Mouse (Mus musculus) heart, embryonic 14.5 days (tissue): ENCODE results near the gene Kcns1. TPM values are rescaled to one million over a fixed set of nuclear protein-coding genes. Genes with fewer than 3 reads are reported as not detected.

ENCODE experiments used
- ATAC-seq: fragments of 200-750 bp; cut with Nextera tagmentation; 2 replicates; pipeline ENCODE4 v1.8.0; 2017; ENCODE audit warnings: low read depth, moderate TSS enrichment; ENCODE audit not compliant: insufficient number of reproducible peaks, insufficient read depth, low FRiP score
- H3K27ac ChIP-seq, 2 experiments: fragments of 200-500 bp in 1 of 2; fragments of 300-500 bp in 1 of 2; sonication (generic) in 1 of 2; replicated peaks in 1 of 2; 2 replicates each; pipeline ENCODE4 v1.5.1; 2012 to 2014; ENCODE audit warnings: low read depth in 2 of 2, low read length in 2 of 2, control low read depth in 1 of 2, mild to moderate bottlenecking in 1 of 2, mixed read lengths in 1 of 2; ENCODE audit not compliant: control insufficient read depth in 1 of 2, insufficient read depth in 1 of 2
- H3K27me3 ChIP-seq: fragments of 300-500 bp; sonication (generic); 2 replicates; pipeline ENCODE4 v1.6.1; 2014; ENCODE audit warnings: mild to moderate bottlenecking, low read length, control low read depth; ENCODE audit not compliant: control insufficient read depth, insufficient read depth
- H3K36me3 ChIP-seq: fragments of 300-500 bp; sonication (generic); 2 replicates; pipeline ENCODE4 v1.6.1; 2014; ENCODE audit warnings: mild to moderate bottlenecking, control low read depth, low read length, mixed read lengths; ENCODE audit not compliant: control insufficient read depth, insufficient read depth
- H3K4me1 ChIP-seq, 2 experiments: fragments of 200-500 bp in 1 of 2; fragments of 300-500 bp in 1 of 2; sonication (generic) in 1 of 2; 2 replicates each; pipeline ENCODE4 v1.6.1; 2012 to 2014; ENCODE audit warnings: low read length in 2 of 2, control low read depth in 1 of 2, mixed read lengths in 1 of 2; ENCODE audit not compliant: control insufficient read depth in 2 of 2, insufficient read depth in 2 of 2
- H3K4me2 ChIP-seq: fragments of 300-500 bp; sonication (generic); 2 replicates; pipeline ENCODE4 v1.6.1; 2014; ENCODE audit warnings: mild to moderate bottlenecking, low read length
- H3K4me3 ChIP-seq, 2 experiments: fragments of 200-500 bp in 1 of 2; fragments of 300-500 bp in 1 of 2; sonication (generic) in 1 of 2; 2 replicates each; pipeline ENCODE4 v1.5.1; 2012 to 2014; ENCODE audit warnings: low read length in 2 of 2, mild to moderate bottlenecking in 2 of 2, control low read depth in 1 of 2, low read depth in 1 of 2, moderate library complexity in 1 of 2; ENCODE audit not compliant: control insufficient read depth in 1 of 2, insufficient read depth in 1 of 2
- H3K9ac ChIP-seq: fragments of 300-500 bp; sonication (generic); 2 replicates; pipeline ENCODE4 v1.6.1; 2014; ENCODE audit warnings: mild to moderate bottlenecking, low read length
- H3K9me3 ChIP-seq: fragments of 300-500 bp; sonication (generic); 2 replicates; pipeline ENCODE4 v1.6.1; 2016; ENCODE audit warnings: low read length, control low read depth; ENCODE audit not compliant: control insufficient read depth
- WGBS: fragments of 180-500 bp; shearing (Covaris S2); extraction: QIAGEN DNeasy Blood & Tissue Kit; methylation state at CpG from one replicate; pipeline ENCODE4 v1.1.7; 2014; 5-methylcytosine and 5-hydroxymethylcytosine counted together
- polyA plus RNA-seq: library from polyadenylated mRNA; unstranded; fragments of >200 nt; fragmentation: Nextera tagmentation; extraction: Ambion mirVana; gene quantifications from 2 replicates; pipeline ENCODE4 v1.2.1, GENCODE M21; 2014

Gene Kcns1
- polyA plus RNA-seq, 1 experiment from 2014 or later, result 0.28 TPM

- Histone ChIP-seq H3K36me3 (peaks cover 45% of the 10 kb centered on the region), H3K4me1 (peaks cover 12 to 13% of the 10 kb centered on the region in 2 experiments), H3K4me2 (no peak overlapping the region), H3K4me3 (no peak overlapping the region), H3K9me3 (no peaks in the 10 kb centered on the region), H3K27me3 (no peaks in the 10 kb centered on the region), H3K9ac (no peak overlapping the region), H3K27ac (no peak overlapping the region)
- WGBS, result 89% methylated on average over 10 of the region's 10 CpGs
- ATAC-seq, result no peak
Measured at GRCm38 (mm10) chr2:164154007-164154406, 16.9 kb downstream of the Kcns1 start.

- Histone ChIP-seq H3K4me2 (no peak overlapping the region), H3K4me1 (peaks cover 12 to 13% of the 10 kb centered on the region in 2 experiments), H3K36me3 (peaks cover 45% of the 10 kb centered on the region), H3K27me3 (no peaks in the 10 kb centered on the region), H3K27ac (no peak overlapping the region), H3K9me3 (no peaks in the 10 kb centered on the region), H3K4me3 (no peak overlapping the region), H3K9ac (no peak overlapping the region)
- ATAC-seq, result no peak
- 85% methylated on average over 11 of the region's 11 CpGs for WGBS
Measured at GRCm38 (mm10) chr2:164152341-164152740, 18.6 kb downstream of the Kcns1 start.

- H3K27me3 ChIP-seq, result no peaks in the 10 kb centered on the region
- H3K36me3 ChIP-seq, result peaks cover 36% of the 10 kb centered on the region
- H3K9ac ChIP-seq, result no peak overlapping the region; the same call in 1 of the 2 replicates
- 0 out of 2 replicates have a peak, but pooled peaks have one; percentile 48 for ATAC-seq
- peaks cover 12 to 13% of the 10 kb centered on the region in 2 experiments for H3K4me1 ChIP-seq
- H3K4me2 ChIP-seq, result no peak overlapping the region
- peak overlapping the region; percentile 29 to 63 for H3K27ac ChIP-seq
- H3K4me3 ChIP-seq, result no peak overlapping the region
- WGBS, result 34% methylated on average over 14 of the region's 14 CpGs
- H3K9me3 ChIP-seq, result no peaks in the 10 kb centered on the region
Measured at GRCm38 (mm10) chr2:164150086-164150760, 20.7 kb downstream of the Kcns1 start.

GRCm38 (mm10) chr2:164146556-164146955 is 24.4 kb downstream of the Kcns1 start:
- Histone ChIP-seq H3K9me3 (no peaks in the 10 kb centered on the region), H3K4me3 (no peak overlapping the region), H3K27ac (no peak overlapping the region), H3K27me3 (no peaks in the 10 kb centered on the region), H3K36me3 (peaks cover 3% of the 10 kb centered on the region), H3K9ac (no peak overlapping the region), H3K4me1 (peaks cover 22 to 38% of the 10 kb centered on the region in 2 experiments), H3K4me2 (no peak overlapping the region)
- no peak for ATAC-seq
- 91% methylated on average over 12 of the region's 12 CpGs for WGBS

GRCm38 (mm10) chr2:164144541-164144940 is 26.4 kb downstream of the Kcns1 start:
- 74% methylated on average over 10 of the region's 10 CpGs for WGBS
- H3K36me3 ChIP-seq, result 0 out of 2 replicates have a peak, but pooled peaks cover 3% of the 10 kb centered on the region

GRCm38 (mm10) chr2:164144025-164144424 is 26.9 kb downstream of the Kcns1 start:
- WGBS, result 82% methylated on average over 6 of the region's 6 CpGs

More at GRCm38 (mm10) chr2:164144541-164144940, 26.4 kb downstream of the Kcns1 start:
- Histone ChIP-seq H3K27me3 (no peaks in the 10 kb centered on the region), H3K27ac (no peak overlapping the region), H3K4me2 (no peak overlapping the region), H3K9ac (no peak overlapping the region), H3K4me1 (peaks cover 16 to 41% of the 10 kb centered on the region in 2 experiments), H3K9me3 (no peaks in the 10 kb centered on the region), H3K4me3 (no peak overlapping the region)
- ATAC-seq, result no peak

GRCm38 (mm10) chr2:164142021-164142420 is 28.9 kb downstream of the Kcns1 start:
- Histone ChIP-seq H3K27me3 (no peaks in the 10 kb centered on the region), H3K27ac (peak overlapping the region; percentile 83 to 91), H3K4me1 (peaks cover 24 to 49% of the 10 kb centered on the region in 2 experiments), H3K9me3 (no peaks in the 10 kb centered on the region), H3K9ac (peak overlapping the region; percentile 56), H3K4me3 (peak overlapping the region in 1 of 2 experiments; percentile 3; a peak in 2 of 4 replicates), H3K4me2 (peak overlapping the region; percentile 57), H3K36me3 (0 out of 2 replicates have a peak, but pooled peaks cover 3% of the 10 kb centered on the region)
- 21% methylated on average over 10 of the region's 10 CpGs for WGBS
- ATAC-seq, result peak; percentile 26; the same call in 1 of the 2 replicates

More at GRCm38 (mm10) chr2:164144025-164144424, 26.9 kb downstream of the Kcns1 start:
- H3K9me3 ChIP-seq, result no peaks in the 10 kb centered on the region
- ATAC-seq, result no peak
- no peak overlapping the region for H3K4me2 ChIP-seq
- H3K9ac ChIP-seq, result no peak overlapping the region
- no peaks in the 10 kb centered on the region for H3K27me3 ChIP-seq
- H3K4me3 ChIP-seq, result no peak overlapping the region
- H3K4me1 ChIP-seq, result peaks cover 16 to 41% of the 10 kb centered on the region in 2 experiments
- 0 out of 2 replicates have a peak, but pooled peaks cover 3% of the 10 kb centered on the region for H3K36me3 ChIP-seq
- H3K27ac ChIP-seq, result no peak overlapping the region
